In the genomic region with DNA sequence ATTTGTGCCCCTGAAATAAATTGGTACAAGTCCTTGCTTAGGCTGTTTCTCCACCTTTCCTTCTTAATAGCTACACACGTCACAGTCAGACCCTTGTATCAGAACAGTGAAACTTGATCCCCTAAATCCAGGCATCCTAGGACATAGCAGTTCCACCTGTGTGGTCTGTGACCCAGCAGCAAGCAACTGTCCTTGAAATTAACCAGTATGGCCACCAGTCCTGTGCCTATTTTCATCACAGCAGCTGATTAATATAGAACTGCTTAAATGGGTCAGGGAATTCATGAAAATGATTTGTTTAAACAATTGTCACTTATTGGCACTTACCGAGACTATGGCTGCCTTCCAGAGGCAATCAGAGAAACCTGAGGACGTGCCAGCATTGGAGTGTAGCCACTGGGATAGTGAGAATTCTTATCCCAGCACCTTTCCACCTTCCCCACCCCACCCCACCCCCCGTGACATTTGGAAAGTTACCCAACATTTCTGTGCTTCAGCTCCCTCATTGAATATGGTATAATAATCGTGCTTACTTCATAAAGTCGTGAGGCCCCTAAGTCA, we compare ENCODE assay signal across 10 mouse cellular contexts.
DNase-seq lines count a peak whose midpoint lies in the region; ATAC-seq and TF ChIP-seq lines count a peak whose summit lies in the region.
"Had no signal": no experiment of that assay in that cellular context is flagged by ENCODE, and none has a peak within 500 bp of the region (broad histone marks: within the 10 kb centered on the region; RNA-seq: fewer than 3 reads in every experiment).

No protein-coding gene starts in this region.

- no peak overlapping the region for H3K4me3 ChIP-seq in forebrain, embryonic 14.5 days (ENCODE audit: low read depth, low read length)
- no peak overlapping the region for H3K4me3 ChIP-seq in forebrain, embryonic 10.5 days
- H3K4me3 ChIP-seq in midbrain, postnatal 0 days (ENCODE audit: low read depth, low read length), result no peak overlapping the region
- no peak overlapping the region for H3K4me3 ChIP-seq in midbrain, embryonic 16.5 days (ENCODE audit: low read depth, low read length)
- H3K4me3 ChIP-seq: liver, embryonic 15.5 days had no signal

- peak; percentile 46 for DNase-seq in forebrain, embryonic 14.5 days (ENCODE audit: low spot score)
- DNase-seq in forebrain, embryonic 10.5 days (ENCODE audit: extremely low spot score, low spot score), result no peak
- DNase-seq in midbrain, postnatal 0 days (ENCODE audit: low spot score), result peak; percentile 40
- peak; percentile 37 for DNase-seq in heart, postnatal 4 days
- DNase-seq in lung, postnatal 4 days, result peak; percentile 73 to 74
- no peak for DNase-seq in testis, postnatal 14 days (ENCODE audit: low spot score)
- no peak for DNase-seq in thymus, postnatal 0 days (ENCODE audit: low spot score)
- DNase-seq: thymus, postnatal 14 days had no signal

- ATAC-seq in forebrain, embryonic 14.5 days, result peak; percentile 50; the same call in 1 of the 2 replicates
- ATAC-seq in midbrain, postnatal 0 days (ENCODE audit: low FRiP score), result no peak
- no peak for ATAC-seq in midbrain, embryonic 16.5 days

- no peak overlapping the region for H3K27ac ChIP-seq in forebrain, embryonic 14.5 days (ENCODE audit: low read depth, low read length)
- no peak overlapping the region for H3K27ac ChIP-seq in forebrain, embryonic 10.5 days
- no peak overlapping the region for H3K27ac ChIP-seq in midbrain, postnatal 0 days (ENCODE audit: low read depth, low read length)
- no peak overlapping the region for H3K27ac ChIP-seq in midbrain, embryonic 16.5 days (ENCODE audit: low read length)
- H3K27ac ChIP-seq: liver, embryonic 15.5 days had no signal

- WGBS in forebrain, embryonic 14.5 days, result 58% methylated on average over 6 of the region's 6 CpGs
- 69% methylated on average over 6 of the region's 6 CpGs for WGBS in forebrain, embryonic 10.5 days
- WGBS in midbrain, postnatal 0 days, result 72% methylated on average over 6 of the region's 6 CpGs
- WGBS in midbrain, embryonic 16.5 days, result 72% methylated on average over 6 of the region's 6 CpGs

- H3K9ac ChIP-seq in forebrain, embryonic 14.5 days (ENCODE audit: low read length), result no peak overlapping the region
- H3K9ac ChIP-seq in midbrain, postnatal 0 days (replicated peaks; ENCODE audit: low read length, poor library complexity, severe bottlenecking), result no peak overlapping the region
- no peak overlapping the region for H3K9ac ChIP-seq in midbrain, embryonic 16.5 days (ENCODE audit: low read depth, low read length)
- H3K9ac ChIP-seq: liver, embryonic 15.5 days had no signal

- H3K36me3 ChIP-seq in forebrain, embryonic 14.5 days (ENCODE audit: control insufficient read depth, insufficient read depth, low read length), result no peaks in the 10 kb centered on the region
- no peaks in the 10 kb centered on the region for H3K36me3 ChIP-seq in forebrain, embryonic 10.5 days (replicated peaks)
- H3K36me3 ChIP-seq in midbrain, postnatal 0 days (ENCODE audit: insufficient read depth, low read length), result no peaks in the 10 kb centered on the region
- H3K36me3 ChIP-seq in midbrain, embryonic 16.5 days (ENCODE audit: control insufficient read depth, insufficient read depth, low read length), result no peaks in the 10 kb centered on the region
- H3K36me3 ChIP-seq: liver, embryonic 15.5 days had no signal

- H3K9me3 ChIP-seq in forebrain, embryonic 14.5 days (replicated peaks; ENCODE audit: control insufficient read depth, low read length), result no peaks in the 10 kb centered on the region
- no peaks in the 10 kb centered on the region for H3K9me3 ChIP-seq in forebrain, embryonic 10.5 days
- H3K9me3 ChIP-seq in midbrain, postnatal 0 days (ENCODE audit: low read length), result no peaks in the 10 kb centered on the region
- no peaks in the 10 kb centered on the region for H3K9me3 ChIP-seq in midbrain, embryonic 16.5 days (replicated peaks; ENCODE audit: control insufficient read depth, low read length, poor library complexity, severe bottlenecking)
- H3K9me3 ChIP-seq: liver, embryonic 15.5 days had no signal

- no peaks in the 10 kb centered on the region for H3K27me3 ChIP-seq in forebrain, embryonic 14.5 days (replicated peaks; ENCODE audit: control insufficient read depth, insufficient read depth, low read length)
- H3K27me3 ChIP-seq in forebrain, embryonic 10.5 days (ENCODE audit: poor library complexity, severe bottlenecking), result no peaks in the 10 kb centered on the region
- H3K27me3 ChIP-seq in midbrain, postnatal 0 days (ENCODE audit: insufficient read depth, low read length), result no peaks in the 10 kb centered on the region
- no peaks in the 10 kb centered on the region for H3K27me3 ChIP-seq in midbrain, embryonic 16.5 days (ENCODE audit: control insufficient read depth, insufficient read depth, low read depth, low read length)
- H3K27me3 ChIP-seq: liver, embryonic 15.5 days had no signal

- no peak overlapping the region for H3K4me2 ChIP-seq in forebrain, embryonic 14.5 days (ENCODE audit: low read length)
- H3K4me2 ChIP-seq in midbrain, postnatal 0 days (ENCODE audit: low read depth, low read length, poor library complexity, severe bottlenecking), result no peak overlapping the region
- H3K4me2 ChIP-seq in midbrain, embryonic 16.5 days (ENCODE audit: low read length), result no peak overlapping the region

- TF ChIP-seq CTCF in midbrain, postnatal 0 days (IDR thresholded peaks at IDR 0.05), result no peak

- peaks cover 3% of the 10 kb centered on the region; the same call in 1 of the 2 replicates for H3K4me1 ChIP-seq in forebrain, embryonic 14.5 days (ENCODE audit: control insufficient read depth, insufficient read depth, low read length)
- H3K4me1 ChIP-seq in forebrain, embryonic 10.5 days, result peaks cover 11% of the 10 kb centered on the region; the same call in 1 of the 2 replicates
- H3K4me1 ChIP-seq in midbrain, postnatal 0 days (ENCODE audit: insufficient read depth, low read length), result no peaks in the 10 kb centered on the region
- H3K4me1 ChIP-seq in midbrain, embryonic 16.5 days (ENCODE audit: control insufficient read depth, insufficient read depth, low read length), result no peaks in the 10 kb centered on the region

Comparison
In these comparisons a context has a peak if more than half of its experiments do, and no peak if none do; other contexts are left out.
1. DNase-seq: peak in forebrain, embryonic 14.5 days (single experiment), midbrain, postnatal 0 days (single experiment), heart, postnatal 4 days (single experiment) and lung, postnatal 4 days (2 of 2); none in forebrain, embryonic 10.5 days (single experiment), testis, postnatal 14 days (single experiment) and thymus, postnatal 0 days (single experiment).